Mouse (Mus musculus) MEL-GATA-1-ER (cell line): ENCODE data around the gene Acaca.
"Not testable (repeated sequence)": the region's sequence is repeated elsewhere in the genome, so short reads cannot be mapped to it uniquely, and the experiment has no call there.

Source experiments
- DNase-seq: peaks from one replicate; pipeline ENCODE4 v3.0.0-alpha.2; 2012; ENCODE audit warnings: low read depth; ENCODE audit errors: extremely low read depth

Gene Acaca

GRCm38 (mm10) chr11:84327086-84327485 is 197.6 kb downstream of the Acaca start:
- no peak for DNase-seq

GRCm38 (mm10) chr11:84332384-84332783 is 202.9 kb downstream of the Acaca start:
- DNase-seq, result peak; percentile 66

GRCm38 (mm10) chr11:84332860-84333259 is 203.4 kb downstream of the Acaca start:
- DNase-seq, result peak; percentile 49

- DNase-seq, result not testable (repeated sequence)
Observed at GRCm38 (mm10) chr11:84338273-84338672, 208.8 kb downstream of the Acaca start.

GRCm38 (mm10) chr11:84340630-84341029 is 211.2 kb downstream of the Acaca start:
- no peak for DNase-seq

- peak; percentile 60 for DNase-seq
Observed at GRCm38 (mm10) chr11:84344522-84345236, 215.2 kb downstream of the Acaca start.

- DNase-seq, result no peak
Observed at GRCm38 (mm10) chr11:84347766-84348165, 218.3 kb downstream of the Acaca start.

GRCm38 (mm10) chr11:84348843-84349825 is 219.7 kb downstream of the Acaca start:
- peak; percentile 36 for DNase-seq

GRCm38 (mm10) chr11:84351150-84351549 is 221.7 kb downstream of the Acaca start:
- DNase-seq, result peak; percentile 98

GRCm38 (mm10) chr11:84353058-84353726 is 223.7 kb downstream of the Acaca start:
- DNase-seq, result no peak

- DNase-seq, result peak; percentile 36
Observed at GRCm38 (mm10) chr11:84357304-84357703, 227.8 kb downstream of the Acaca start.

GRCm38 (mm10) chr11:84357771-84358170 is 228.3 kb downstream of the Acaca start:
- no peak for DNase-seq

GRCm38 (mm10) chr11:84361551-84361950 is 232.1 kb downstream of the Acaca start:
- no peak for DNase-seq

- no peak for DNase-seq
Observed at GRCm38 (mm10) chr11:84362633-84363243, 233.3 kb downstream of the Acaca start.

GRCm38 (mm10) chr11:84365313-84365712 is 235.8 kb downstream of the Acaca start:
- no peak for DNase-seq

GRCm38 (mm10) chr11:84368902-84369301 is 239.4 kb downstream of the Acaca start:
- DNase-seq, result no peak

GRCm38 (mm10) chr11:84373122-84373521 is 243.7 kb downstream of the Acaca start:
- DNase-seq, result no peak

- DNase-seq, result no peak
Observed at GRCm38 (mm10) chr11:84375951-84376496, 246.6 kb downstream of the Acaca start.

GRCm38 (mm10) chr11:84376510-84377365 is 247.3 kb downstream of the Acaca start:
- DNase-seq, result no peak

GRCm38 (mm10) chr11:84382450-84382849 is 253.0 kb downstream of the Acaca start:
- no peak for DNase-seq
